Mouse (Mus musculus) ES-Bruce4 (cell line): ENCODE results near the gene Ddx39.

Experiments used
- CTCF ChIP-seq: IDR thresholded peaks from one replicate; pipeline ENCODE4 v1.8.1; 2011; ENCODE audit warnings: low read depth, low read length
- EP300 ChIP-seq: IDR thresholded peaks from 2 replicates; pipeline ENCODE4 v1.6.1; 2011; ENCODE audit warnings: low read depth, low read length; ENCODE audit not compliant: insufficient read depth
- POLR2A ChIP-seq: IDR thresholded peaks from one replicate; pipeline ENCODE4 v1.8.1; 2011; ENCODE audit warnings: low read length; ENCODE audit not compliant: insufficient read depth

GRCm38 (mm10) chr8:83716563-83716962 is 1.6 kb downstream of the Ddx39 start:
- TF ChIP-seq CTCF, result no peak
- no peak for TF ChIP-seq POLR2A
- no peak for TF ChIP-seq EP300
